ENCODE assay signal across 10 mouse cellular contexts in genomic region chr13:42258422-42258821, GRCm38 (mm10). TPM values are rescaled to one million over a fixed set of nuclear protein-coding genes. Genes with fewer than 3 reads are reported as not detected.
DNase-seq lines count a peak whose midpoint lies in the region; ATAC-seq and TF ChIP-seq lines count a peak whose summit lies in the region.
"Had no signal": no experiment of that assay in that cellular context is flagged by ENCODE, and none has a peak within 500 bp of the region (broad histone marks: within the 10 kb centered on the region; RNA-seq: fewer than 3 reads in every experiment).

No protein-coding gene starts in this region.

- no peaks in the 10 kb centered on the region for H3K36me3 ChIP-seq in lung, embryonic 14.5 days (ENCODE audit: insufficient read depth)
- H3K36me3 ChIP-seq: lung, embryonic 15.5 days had no signal

- TF ChIP-seq POLR2A in lung, adult 2 months (IDR thresholded peaks at IDR 0.05; ENCODE audit: borderline replicate concordance, extremely low read depth, low read depth, low read length): no peak

- H3K9ac ChIP-seq in lung, embryonic 14.5 days: no peak overlapping the region
- H3K9ac ChIP-seq: forebrain, postnatal 0 days; lung, embryonic 15.5 days had no signal

- no peak overlapping the region for H3K27ac ChIP-seq in lung, embryonic 14.5 days (ENCODE audit: low read depth)
- H3K27ac ChIP-seq: lung, embryonic 15.5 days had no signal

- no peaks in the 10 kb centered on the region for H3K9me3 ChIP-seq in lung, embryonic 14.5 days (ENCODE audit: low read depth, low read length)
- H3K9me3 ChIP-seq: lung, embryonic 15.5 days had no signal

- no peak for ATAC-seq in lung, embryonic 14.5 days (ENCODE audit: insufficient read depth)
- ATAC-seq: forebrain, postnatal 0 days had no signal

- no peak overlapping the region for H3K4me3 ChIP-seq in lung, embryonic 14.5 days (ENCODE audit: low read depth, low read length)
- H3K4me3 ChIP-seq in lung, adult 2 months (replicated peaks; ENCODE audit: extremely low read depth, low read depth, low read length): no peak overlapping the region
- H3K4me3 ChIP-seq: lung, embryonic 15.5 days had no signal

- peak; percentile 24 for DNase-seq in lung, embryonic 14.5 days
- no peak for DNase-seq in lung, adult 2 months
- peak; percentile 75 to 86 for DNase-seq in heart, adult 18-20 months
- peak; percentile 43 for DNase-seq in heart, postnatal 25 days (ENCODE audit: low spot score)
- peak; percentile 17 for DNase-seq in telencephalon, adult 2 months (ENCODE audit: low read depth, low spot score)
- no peak for DNase-seq in testis, postnatal 14 days (ENCODE audit: low spot score)
- DNase-seq in right cerebral cortex, postnatal 36 days (ENCODE audit: low spot score in 2 of 2): no peak
- DNase-seq: adrenal gland, postnatal 36 days; forebrain, postnatal 0 days had no signal

- TF ChIP-seq CTCF in lung, embryonic 14.5 days (IDR thresholded peaks at IDR 0.05; ENCODE audit: low read depth): no peak
- no peak for TF ChIP-seq CTCF in lung, adult 2 months (IDR thresholded peaks at IDR 0.05; ENCODE audit: insufficient read depth, low read length)

- no peaks in the 10 kb centered on the region for H3K4me1 ChIP-seq in lung, embryonic 14.5 days (ENCODE audit: insufficient read depth)
- H3K4me1 ChIP-seq in lung, adult 2 months (ENCODE audit: control insufficient read depth, insufficient read depth, low read length): no peaks in the 10 kb centered on the region
- H3K4me1 ChIP-seq: lung, embryonic 15.5 days had no signal

- H3K4me2 ChIP-seq in lung, embryonic 14.5 days: no peak overlapping the region
- H3K4me2 ChIP-seq: lung, embryonic 15.5 days had no signal

- no peaks in the 10 kb centered on the region for H3K27me3 ChIP-seq in lung, embryonic 14.5 days (ENCODE audit: insufficient read depth, low read length)
- H3K27me3 ChIP-seq: lung, embryonic 15.5 days had no signal

- intact Hi-C loops in heart, postnatal 25 days (cut with DNase I): no loop called here

- 76% methylated on average over 5 of the region's 5 CpGs for WGBS in lung, embryonic 14.5 days
- 59% methylated on average over 5 of the region's 5 CpGs for WGBS in lung, adult 2 months

RNA-seq across cellular contexts. Expression of gene Edn1, which starts 42.9 kb away (rescaled TPM):
- polyA plus RNA-seq in lung, embryonic 14.5 days (2014; fragmentation: Nextera tagmentation; extraction: Ambion mirVana): 4.1 and 5.1 TPM in 2 replicates
- polyA plus RNA-seq in lung, adult 2 months (2012; rRNA removed): 8.8 and 18.2 TPM in 2 replicates
- 1 to 10 TPM; 2.4 to 3.3 TPM for total RNA-seq in heart, adult 18-20 months (2021)
- 1 to 10 TPM; 4.3 to 4.6 TPM for total RNA-seq in heart, postnatal 25 days (2021)

Comparison
In these comparisons a context has a peak if more than half of its experiments do, and no peak if none do; other contexts are left out.
1. DNase-seq: peak in lung, embryonic 14.5 days (single experiment), heart, adult 18-20 months (2 of 2), heart, postnatal 25 days (single experiment) and telencephalon, adult 2 months (single experiment); none in lung, adult 2 months (single experiment), testis, postnatal 14 days (single experiment) and right cerebral cortex, postnatal 36 days (0 of 2).